Mouse (Mus musculus): ENCODE results near the gene Oxct2b. TPM values are rescaled to one million over a fixed set of nuclear protein-coding genes. Genes with fewer than 3 reads are reported as not detected.
"Not testable (repeated sequence)": the region's sequence is repeated elsewhere in the genome, so short reads cannot be mapped to it uniquely, and the experiment has no call there.

Oxct2b gene
- polyA plus RNA-seq, 1 experiment from 2014 or later: not detected

GRCm38 (mm10) chr4:123093869-123094268 lies 22.2 kb upstream of the Oxct2b start:
- no peaks in the 10 kb centered on the region for H3K9me3 ChIP-seq
- DNase-seq (ENCODE audit: extremely low spot score, low spot score): no peak
- no peak overlapping the region for H3K27ac ChIP-seq
- no peak overlapping the region for H3K4me3 ChIP-seq
- 67% methylated on average over 9 of the region's 9 CpGs for WGBS
- no peaks in the 10 kb centered on the region for H3K27me3 ChIP-seq (ENCODE audit: poor library complexity, severe bottlenecking)
- H3K4me1 ChIP-seq: no peaks in the 10 kb centered on the region
- H3K36me3 ChIP-seq (replicated peaks): no peaks in the 10 kb centered on the region

- Histone ChIP-seq H3K9me3 (no peaks in the 10 kb centered on the region; the same call in 1 of the 2 replicates), H3K27ac (no peak within 1 kb of the TSS), H3K4me3 (peak within 1 kb of the TSS; percentile 46), H3K27me3 (ENCODE audit: poor library complexity, severe bottlenecking) (peaks cover 58% of the 10 kb centered on the region), H3K4me1 (peaks cover 12% of the 10 kb centered on the region), H3K36me3 (replicated peaks) (no peaks in the 10 kb centered on the region)
- 5% methylated on average over 75 of the region's 75 CpGs for WGBS
- DNase-seq (ENCODE audit: extremely low spot score, low spot score): no peak
Observed at GRCm38 (mm10) chr4:123104651-123105450, 11.2 kb upstream of the Oxct2b start, which contains the start of gene Bmp8b. TSS of gene Bmp8b (plus strand) at chr4:123105165.

GRCm38 (mm10) chr4:123105451-123105790 lies 10.6 kb upstream of the Oxct2b start:
- Histone ChIP-seq H3K36me3 (replicated peaks) (no peaks in the 10 kb centered on the region), H3K4me3 (peak overlapping the region; percentile 46), H3K27ac (no peak overlapping the region), H3K4me1 (peaks cover 12% of the 10 kb centered on the region), H3K27me3 (ENCODE audit: poor library complexity, severe bottlenecking) (peaks cover 58% of the 10 kb centered on the region), H3K9me3 (no peaks in the 10 kb centered on the region; the same call in 1 of the 2 replicates)
- WGBS: 27% methylated on average over 24 of the region's 24 CpGs
- no peak for DNase-seq (ENCODE audit: extremely low spot score, low spot score)

- WGBS: 83% methylated on average over 7 of the region's 7 CpGs
- H3K36me3 ChIP-seq (replicated peaks); DNase-seq (ENCODE audit: extremely low spot score, low spot score); H3K27ac ChIP-seq; H3K4me3 ChIP-seq; H3K9me3 ChIP-seq: not testable (repeated sequence)
- Histone ChIP-seq H3K4me1 (peaks cover 12% of the 10 kb centered on the region), H3K27me3 (ENCODE audit: poor library complexity, severe bottlenecking) (peaks cover 58% of the 10 kb centered on the region)
Observed at GRCm38 (mm10) chr4:123105929-123106328, 10.1 kb upstream of the Oxct2b start.

GRCm38 (mm10) chr4:123106864-123107263 lies 9.2 kb upstream of the Oxct2b start:
- H3K4me3 ChIP-seq: no peak overlapping the region

GRCm38 (mm10) chr4:123108056-123108455 lies 8.0 kb upstream of the Oxct2b start:
- H3K9me3 ChIP-seq: no peaks in the 10 kb centered on the region
- no peak for DNase-seq (ENCODE audit: extremely low spot score, low spot score)
- H3K4me3 ChIP-seq: no peak overlapping the region
- no peak overlapping the region for H3K27ac ChIP-seq
- peaks cover 12% of the 10 kb centered on the region for H3K4me1 ChIP-seq
- no peaks in the 10 kb centered on the region for H3K36me3 ChIP-seq (replicated peaks)
- 93% methylated on average over 5 of the region's 5 CpGs for WGBS
- peaks cover 54% of the 10 kb centered on the region for H3K27me3 ChIP-seq (ENCODE audit: poor library complexity, severe bottlenecking)

More at GRCm38 (mm10) chr4:123106864-123107263, 9.2 kb upstream of the Oxct2b start:
- peaks cover 12% of the 10 kb centered on the region for H3K4me1 ChIP-seq
- H3K36me3 ChIP-seq (replicated peaks): no peaks in the 10 kb centered on the region
- no peaks in the 10 kb centered on the region for H3K9me3 ChIP-seq
- no peak overlapping the region for H3K27ac ChIP-seq
- WGBS: 90% methylated on average over 2 of the region's 2 CpGs
- peaks cover 58% of the 10 kb centered on the region for H3K27me3 ChIP-seq (ENCODE audit: poor library complexity, severe bottlenecking)
- no peak for DNase-seq (ENCODE audit: extremely low spot score, low spot score)

- Histone ChIP-seq H3K27me3 (ENCODE audit: poor library complexity, severe bottlenecking) (peaks cover 44% of the 10 kb centered on the region), H3K27ac (no peak overlapping the region), H3K4me3 (no peak overlapping the region), H3K36me3 (replicated peaks) (no peaks in the 10 kb centered on the region), H3K9me3 (no peaks in the 10 kb centered on the region), H3K4me1 (peaks cover under 1% of the 10 kb centered on the region)
- 84% methylated on average over 4 of the region's 4 CpGs for WGBS
- DNase-seq (ENCODE audit: extremely low spot score, low spot score): no peak
Observed at GRCm38 (mm10) chr4:123110751-123111150, 5.3 kb upstream of the Oxct2b start.

- not testable (repeated sequence) for H3K9me3 ChIP-seq; H3K36me3 ChIP-seq (replicated peaks); DNase-seq (ENCODE audit: extremely low spot score, low spot score); H3K4me3 ChIP-seq; H3K27ac ChIP-seq; H3K4me1 ChIP-seq
- H3K27me3 ChIP-seq (ENCODE audit: poor library complexity, severe bottlenecking): peaks cover 44% of the 10 kb centered on the region
- 79% methylated on average over 10 of the region's 10 CpGs for WGBS
Observed at GRCm38 (mm10) chr4:123111275-123111983, 4.6 kb upstream of the Oxct2b start.

GRCm38 (mm10) chr4:123112216-123112764 lies 3.8 kb upstream of the Oxct2b start:
- Histone ChIP-seq H3K4me3 (no peak overlapping the region), H3K36me3 (replicated peaks) (no peaks in the 10 kb centered on the region), H3K27ac (no peak overlapping the region), H3K4me1 (peaks cover 5% of the 10 kb centered on the region), H3K9me3 (no peaks in the 10 kb centered on the region), H3K27me3 (ENCODE audit: poor library complexity, severe bottlenecking) (peaks cover 43% of the 10 kb centered on the region)
- DNase-seq (ENCODE audit: extremely low spot score, low spot score): no peak
- WGBS: 85% methylated on average over 8 of the region's 8 CpGs

GRCm38 (mm10) chr4:123114651-123115050 lies 1.4 kb upstream of the Oxct2b start:
- DNase-seq (ENCODE audit: extremely low spot score, low spot score); H3K9me3 ChIP-seq; H3K27ac ChIP-seq; H3K4me3 ChIP-seq; H3K36me3 ChIP-seq (replicated peaks); H3K4me1 ChIP-seq: not testable (repeated sequence)
- peaks cover 40% of the 10 kb centered on the region for H3K27me3 ChIP-seq (ENCODE audit: poor library complexity, severe bottlenecking)
- WGBS: 92% methylated on average over 4 of the region's 4 CpGs

- not testable (repeated sequence) for H3K9me3 ChIP-seq; DNase-seq (ENCODE audit: extremely low spot score, low spot score); H3K27ac ChIP-seq; H3K36me3 ChIP-seq (replicated peaks); H3K4me1 ChIP-seq
- peak overlapping the region; percentile 47 for H3K4me3 ChIP-seq
- peaks cover 40% of the 10 kb centered on the region for H3K27me3 ChIP-seq (ENCODE audit: poor library complexity, severe bottlenecking)
- WGBS: 16% methylated on average over 40 of the region's 42 CpGs
Observed at GRCm38 (mm10) chr4:123116640-123117039, 574 bp downstream of the Oxct2b start.

GRCm38 (mm10) chr4:123121286-123121685 lies 5.2 kb downstream of the Oxct2b start:
- H3K4me3 ChIP-seq: no peak overlapping the region
- 87% methylated on average over 2 of the region's 2 CpGs for WGBS
- peaks cover 26% of the 10 kb centered on the region for H3K36me3 ChIP-seq (replicated peaks)

GRCm38 (mm10) chr4:123126626-123127025 lies 10.6 kb downstream of the Oxct2b start:
- Histone ChIP-seq H3K9me3 (no peaks in the 10 kb centered on the region), H3K4me1 (no peaks in the 10 kb centered on the region), H3K27me3 (ENCODE audit: poor library complexity, severe bottlenecking) (no peaks in the 10 kb centered on the region), H3K4me3 (no peak overlapping the region), H3K27ac (no peak overlapping the region), H3K36me3 (replicated peaks) (peaks cover 78% of the 10 kb centered on the region)
- WGBS: 97% methylated on average over 7 of the region's 7 CpGs
- no peak for DNase-seq (ENCODE audit: extremely low spot score, low spot score)

More at GRCm38 (mm10) chr4:123121286-123121685, 5.2 kb downstream of the Oxct2b start:
- no peaks in the 10 kb centered on the region for H3K4me1 ChIP-seq
- no peak overlapping the region for H3K27ac ChIP-seq
- DNase-seq (ENCODE audit: extremely low spot score, low spot score): no peak
- H3K27me3 ChIP-seq (ENCODE audit: poor library complexity, severe bottlenecking): peaks cover 18% of the 10 kb centered on the region
- no peaks in the 10 kb centered on the region for H3K9me3 ChIP-seq
